Mouse (Mus musculus) mesoderm, embryonic 11.5 days (tissue): Measurements from ENCODE around the gene Zcwpw1.

Experiments
- DNase-seq: peaks from one replicate; pipeline ENCODE4 v3.0.0-alpha.2; 2012; ENCODE audit warnings: low read depth, low spot score

Gene Zcwpw1

GRCm38 (mm10) chr5:137755425-137755824, 32.2 kb upstream of the Zcwpw1 start:
- DNase-seq, result no peak

DNA sequence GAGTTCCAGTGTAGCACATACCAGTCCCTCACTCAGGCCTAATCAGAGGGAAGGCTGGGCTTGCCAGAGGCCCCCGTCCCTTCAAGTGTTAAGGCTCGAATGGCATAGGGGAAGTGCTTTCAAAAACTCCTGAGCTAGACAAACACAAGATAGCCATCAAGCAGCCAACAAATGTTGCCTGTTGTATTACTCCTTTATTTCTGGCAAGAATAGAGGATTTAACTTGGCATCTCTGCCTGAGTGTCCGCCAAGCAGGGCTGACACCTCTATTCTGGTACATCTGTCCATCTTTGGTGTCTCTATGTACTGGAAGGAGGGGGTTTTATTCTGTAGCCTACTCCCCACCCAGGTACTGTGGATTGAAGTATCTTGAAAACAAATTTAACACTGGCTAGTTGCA, 31.5 kb upstream of the Zcwpw1 start:
- no peak for DNase-seq

DNA sequence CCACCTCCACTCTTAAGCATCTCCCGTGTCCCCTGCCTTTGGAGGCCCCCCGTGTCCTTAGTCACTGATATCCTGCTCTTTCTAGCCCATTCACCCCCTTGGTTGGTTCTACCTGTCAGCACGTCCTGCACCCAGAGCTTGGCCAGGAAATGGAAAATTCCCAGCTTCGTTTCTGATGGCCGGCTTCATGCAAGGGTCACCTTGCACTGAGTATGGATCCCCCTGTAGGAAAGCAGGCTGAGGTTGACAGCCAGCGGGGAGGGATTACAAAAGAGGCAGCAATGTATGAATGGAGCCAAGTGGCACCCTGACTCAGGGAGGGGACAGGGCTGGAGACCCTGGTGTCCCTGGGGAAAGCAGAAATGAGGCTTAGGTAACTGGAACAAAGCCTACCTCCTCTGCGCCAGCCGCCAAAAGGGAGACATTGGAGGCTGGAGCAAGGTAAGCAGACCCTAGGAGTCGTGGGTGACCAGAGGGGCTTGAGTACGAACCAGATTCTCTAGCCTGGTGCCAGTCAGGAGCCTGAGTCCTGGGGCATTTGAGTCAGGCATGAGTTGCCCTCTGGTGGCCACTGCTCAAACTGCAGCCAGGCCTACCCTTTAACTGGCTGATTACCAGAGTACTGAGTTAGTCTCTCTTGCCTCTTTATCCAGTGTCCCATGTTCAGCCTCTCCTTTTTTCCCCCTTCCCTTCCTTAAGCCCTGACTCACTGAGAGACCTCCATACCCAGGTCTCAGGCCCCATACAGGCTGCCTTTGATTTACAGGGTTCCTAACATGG, 30.5 kb upstream of the Zcwpw1 start:
- peak; percentile 85 for DNase-seq

- no peak for DNase-seq
These were observed 29.7 kb upstream of the Zcwpw1 start for GRCm38 (mm10) chr5:137757887-137758286.

- DNase-seq, result no peak
These were observed 28.6 kb upstream of the Zcwpw1 start for GRCm38 (mm10) chr5:137758921-137759534.

GRCm38 (mm10) chr5:137759971-137760412, 27.6 kb upstream of the Zcwpw1 start:
- DNase-seq, result peak; percentile 84

- no peak for DNase-seq
These were observed 22.8 kb upstream of the Zcwpw1 start for GRCm38 (mm10) chr5:137764609-137765340.

DNA sequence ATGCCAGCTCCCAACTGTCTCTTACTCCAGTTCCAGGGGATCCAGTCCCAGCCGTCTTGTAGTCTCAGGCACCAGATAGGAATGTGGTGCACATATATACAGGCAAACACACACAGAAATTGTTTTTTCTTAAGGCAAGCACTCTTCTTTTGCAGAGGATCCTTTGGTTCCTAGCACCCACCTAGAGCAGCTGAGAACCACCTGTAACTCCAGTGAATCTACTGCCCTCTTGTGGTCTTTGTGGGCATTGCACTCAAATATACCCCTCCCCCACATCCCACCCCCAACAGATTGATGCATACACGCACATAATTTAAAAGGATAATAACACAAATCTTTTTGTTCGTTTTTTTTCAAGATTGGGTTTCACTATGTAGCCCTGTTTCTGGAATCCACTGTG, 21.3 kb upstream of the Zcwpw1 start:
- no peak for DNase-seq

GRCm38 (mm10) chr5:137768475-137768874, 19.1 kb upstream of the Zcwpw1 start:
- DNase-seq, result no peak

DNA sequence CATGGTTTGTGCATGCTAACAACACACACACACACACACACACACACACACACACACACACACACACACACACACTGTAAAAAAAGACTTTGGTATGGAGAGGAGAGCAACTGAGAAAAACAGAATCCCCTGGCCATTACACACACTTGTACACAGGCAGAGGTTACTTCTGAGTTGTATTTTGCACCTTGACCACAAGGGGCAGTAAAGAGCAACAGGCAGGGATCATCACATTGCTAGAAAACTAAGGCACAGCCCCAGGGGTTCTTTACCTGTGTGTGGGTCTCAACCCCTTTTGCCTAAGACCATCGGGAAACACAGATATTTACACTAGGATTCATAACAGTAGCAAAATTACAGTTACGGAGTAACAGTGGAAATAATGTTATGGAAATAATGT, 16.9 kb upstream of the Zcwpw1 start:
- DNase-seq, result peak; percentile 78

DNA sequence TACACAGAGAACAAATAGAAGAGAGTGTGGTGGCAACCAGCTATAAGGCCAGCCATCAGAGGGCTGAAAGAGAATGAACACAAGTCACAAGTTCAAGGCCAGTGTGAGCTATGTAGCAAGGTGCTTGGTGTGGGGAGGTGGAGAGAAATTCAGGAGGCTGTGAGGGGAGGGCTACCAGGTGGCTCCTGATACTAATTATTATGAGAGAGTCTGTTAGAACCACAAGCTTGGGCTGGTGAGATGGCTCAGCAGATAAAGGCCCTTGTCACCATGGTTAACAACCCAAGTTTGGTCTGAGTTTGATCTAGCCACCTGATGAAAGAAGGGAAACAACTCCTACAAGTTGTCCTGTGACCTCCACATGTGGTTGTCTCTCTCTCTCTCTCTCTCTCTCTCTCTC, 14.8 kb upstream of the Zcwpw1 start:
- DNase-seq, result no peak

DNA sequence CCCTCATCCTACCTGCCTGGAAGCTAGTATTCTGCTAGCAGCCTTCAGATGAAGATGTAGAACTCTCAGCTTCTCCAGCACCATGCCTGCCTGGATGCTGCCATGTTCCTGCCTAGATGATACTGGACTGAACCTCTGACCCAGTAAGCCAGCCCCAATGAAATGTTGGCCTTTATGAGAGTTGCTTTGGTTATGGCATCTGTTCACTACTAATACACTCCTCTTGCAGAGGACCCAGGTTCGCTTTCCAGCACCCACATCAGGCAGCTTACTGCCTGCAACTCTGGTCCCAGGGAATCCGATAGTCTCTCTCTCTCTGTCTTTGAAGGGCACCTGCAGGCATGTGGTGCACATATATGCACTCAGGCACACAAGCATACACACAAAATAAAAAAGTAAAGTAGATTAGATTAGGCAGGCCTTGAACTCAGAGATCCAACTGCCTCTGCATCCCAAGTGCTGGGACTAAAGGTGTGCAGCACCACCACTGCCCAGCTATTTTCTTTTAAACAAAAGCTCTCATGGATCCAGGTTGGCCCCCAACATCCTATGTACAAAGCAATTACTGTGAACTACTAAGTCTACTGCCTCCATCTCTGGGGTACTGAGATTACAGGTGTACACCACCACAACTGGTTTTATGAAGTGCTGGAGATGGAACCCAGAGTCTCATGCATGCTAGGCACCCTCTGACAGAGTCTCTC, 11.9 kb upstream of the Zcwpw1 start:
- no peak for DNase-seq

- no peak for DNase-seq
These were observed 11.1 kb upstream of the Zcwpw1 start for GRCm38 (mm10) chr5:137776408-137776918.

DNA sequence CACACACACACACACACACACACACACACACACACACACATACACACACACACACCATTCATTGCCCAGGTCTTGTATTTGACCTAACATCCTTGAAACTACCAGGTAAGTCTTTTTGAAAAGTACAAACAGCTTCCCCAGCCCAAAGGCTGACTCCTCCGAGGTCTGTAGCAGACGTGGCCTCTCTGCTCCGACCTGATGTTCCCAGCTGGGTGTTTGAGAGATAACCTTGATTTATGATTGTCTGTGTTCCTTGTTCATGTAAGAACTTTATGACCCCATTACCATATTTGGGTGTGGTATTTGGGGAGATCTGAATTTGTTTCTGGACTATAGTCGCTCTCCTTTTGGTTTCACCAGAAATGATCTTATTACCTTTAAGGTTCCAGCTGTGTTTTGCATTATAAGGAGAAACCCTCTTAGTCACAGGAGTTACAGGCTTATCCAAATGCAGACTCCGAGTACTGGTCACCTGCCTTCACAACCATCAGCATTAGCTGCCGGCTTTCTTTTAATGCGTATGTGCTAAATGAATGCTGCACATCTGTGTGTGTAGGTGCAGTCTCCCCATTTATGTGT, 10.2 kb upstream of the Zcwpw1 start:
- DNase-seq, result no peak

DNA sequence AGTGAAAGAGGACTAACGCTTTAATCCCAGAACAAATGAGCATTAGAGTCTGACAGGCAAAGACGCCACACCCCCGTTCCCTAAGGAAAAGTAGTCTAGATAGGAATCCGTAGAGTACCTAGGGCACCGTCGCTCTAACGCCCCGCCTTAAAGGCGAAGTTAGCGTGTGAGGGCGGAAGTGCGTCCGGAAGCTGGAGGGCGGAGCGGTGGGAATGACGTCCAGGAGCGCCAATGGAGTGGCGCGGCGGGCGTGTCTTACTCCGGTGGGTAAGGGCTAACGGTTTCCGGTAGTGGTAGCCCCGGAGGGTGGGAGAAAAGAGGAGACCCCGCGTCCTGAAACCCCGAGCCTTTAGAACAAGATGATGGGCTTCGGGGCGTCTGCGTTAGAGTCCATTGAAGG, 9.0 kb upstream of the Zcwpw1 start, which contains the start of gene Ppp1r35:
Gene Ppp1r35 (plus strand): TSS at position 215 of the 400 bp plus-strand sequence.
- peak; percentile 98 for DNase-seq

DNA sequence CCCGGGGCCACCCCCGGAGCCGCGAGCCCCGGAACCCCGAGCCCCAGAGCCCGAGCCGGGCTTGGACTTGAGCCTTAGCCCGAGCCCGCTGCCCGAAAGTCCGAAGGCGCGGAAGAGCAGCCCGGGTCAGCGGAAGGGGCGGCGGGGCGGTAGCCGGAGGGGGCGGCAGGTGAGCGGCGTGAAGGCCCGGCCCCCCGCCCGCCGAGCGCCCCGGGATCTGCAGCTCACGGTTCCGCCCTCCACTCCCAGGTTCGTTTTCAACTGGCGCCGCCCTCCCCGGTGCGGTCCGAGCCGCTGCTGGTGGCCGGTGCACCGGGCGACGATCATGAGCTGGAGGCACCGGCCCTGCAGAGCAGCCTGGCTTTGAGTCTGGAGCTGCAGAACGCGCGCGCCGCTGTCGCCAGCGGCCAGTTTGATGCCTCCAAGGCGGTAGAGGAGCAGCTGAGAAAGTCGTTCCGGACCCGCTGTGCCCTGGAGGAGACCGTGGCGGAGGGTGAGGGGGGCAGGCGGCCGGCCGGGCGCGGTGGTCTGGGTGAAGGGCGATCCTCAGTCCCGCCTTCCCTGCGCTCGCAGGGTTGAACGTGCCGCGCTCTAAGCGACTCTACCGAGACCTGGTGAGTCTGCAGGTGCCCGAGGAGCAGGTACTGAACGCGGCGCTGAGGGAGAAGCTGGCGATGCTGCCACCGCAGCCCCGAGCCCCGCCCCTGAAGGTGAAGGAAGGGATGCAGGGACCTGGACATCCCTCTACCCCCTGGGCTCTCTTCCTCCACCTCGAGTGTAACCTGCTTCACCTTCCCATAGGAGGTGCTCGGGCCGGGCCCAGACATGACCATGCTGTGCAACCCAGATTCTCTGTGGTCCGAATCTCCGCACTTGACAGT, 8.3 kb upstream of the Zcwpw1 start:
- no peak for DNase-seq

- no peak for DNase-seq
These were observed 5.9 kb upstream of the Zcwpw1 start for GRCm38 (mm10) chr5:137781661-137782060.

DNA sequence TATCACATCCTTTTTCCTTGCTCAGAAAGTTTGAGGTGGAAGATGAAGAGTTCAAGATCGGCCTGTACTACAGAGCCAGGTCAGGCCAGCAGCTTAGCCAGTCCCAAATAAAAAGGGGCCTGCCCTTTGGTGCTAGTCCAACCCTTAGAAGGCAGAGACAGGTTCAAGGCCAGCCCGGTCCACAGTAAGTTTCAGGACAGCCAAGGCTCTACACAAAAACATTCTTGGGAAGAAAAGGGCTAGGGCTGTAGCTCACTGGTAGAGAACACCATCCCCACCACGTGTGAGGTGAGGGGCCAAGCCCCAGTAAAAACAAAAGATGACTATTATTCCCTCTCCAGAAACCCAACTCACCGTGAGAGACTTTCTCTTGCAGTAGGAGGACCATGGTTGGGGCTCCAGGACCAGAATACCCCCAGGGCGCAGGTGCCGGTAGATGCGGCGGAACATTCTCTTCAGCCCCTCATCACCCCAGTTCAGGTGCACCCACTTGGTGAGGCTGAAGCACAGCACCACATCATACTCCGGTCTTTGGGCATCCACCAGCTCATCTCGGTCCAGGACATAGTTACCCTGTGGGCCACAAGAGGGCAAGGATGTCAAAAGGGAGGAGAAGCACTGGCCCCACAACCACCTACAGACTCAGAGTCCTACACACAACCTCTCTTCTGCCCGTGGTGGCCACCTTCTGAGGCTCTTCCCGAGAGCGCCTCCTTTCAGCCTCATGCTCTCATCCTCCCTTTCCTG, 4.6 kb upstream of the Zcwpw1 start:
- no peak for DNase-seq

DNA sequence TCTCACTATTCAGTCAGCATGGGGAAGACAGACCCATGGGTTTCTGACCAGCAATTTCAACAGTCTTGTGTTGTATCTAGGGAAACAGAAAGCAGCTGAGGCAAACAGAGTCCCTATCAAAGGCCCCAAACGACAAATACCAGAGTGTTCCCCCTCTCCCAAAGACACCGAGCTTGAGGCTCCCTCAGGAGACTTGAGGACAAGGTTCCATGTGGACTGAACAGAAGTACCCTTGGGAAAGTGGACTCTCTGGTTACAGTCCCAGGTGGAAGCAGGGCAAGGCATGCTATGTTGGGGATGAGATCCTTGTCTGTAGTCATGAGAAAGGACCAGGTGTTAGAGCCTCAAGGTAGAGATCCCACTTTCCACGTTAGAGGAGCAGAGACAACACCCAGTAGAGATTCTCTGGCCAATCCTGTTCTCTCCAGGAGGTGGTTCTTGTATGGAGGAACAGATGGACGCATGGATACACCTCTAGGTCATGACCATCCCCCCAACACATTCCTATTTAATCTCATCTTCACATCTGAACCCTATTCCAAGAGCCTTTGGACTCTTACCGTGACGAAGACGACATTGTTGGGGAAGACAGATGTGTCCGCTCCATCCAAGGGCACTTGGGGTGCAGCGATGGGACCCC, 3.6 kb upstream of the Zcwpw1 start:
- no peak for DNase-seq
